Mouse (Mus musculus) liver, embryonic 14.5 days (tissue): ENCODE data around the gene Dlg2. TPM values are rescaled to one million over a fixed set of nuclear protein-coding genes. Genes with fewer than 3 reads are reported as not detected.

Experiments
- ATAC-seq: fragments of 200-750 bp; cut with Nextera tagmentation; 2 replicates; pipeline ENCODE4 v1.8.0; 2017; ENCODE audit warnings: moderate number of reproducible peaks, mild to moderate bottlenecking, moderate library complexity; ENCODE audit not compliant: insufficient read depth
- DNase-seq, 3 experiments: peaks; one replicate each; pipeline ENCODE4 v3.0.0-alpha.2; 2012 to 2013; ENCODE audit warnings: low read depth in 3 of 3, low spot score in 3 of 3
- H3K27ac ChIP-seq: fragments of 300-500 bp; sonication (generic); 2 replicates; pipeline ENCODE4 v1.5.1; 2014; ENCODE audit warnings: moderate library complexity, mild to moderate bottlenecking, control low read depth, inconsistent platforms
- H3K27me3 ChIP-seq: fragments of 300-500 bp; sonication (generic); 2 replicates; pipeline ENCODE4 v1.6.1; 2014; ENCODE audit warnings: mild to moderate bottlenecking, low read length, moderate library complexity; ENCODE audit not compliant: control insufficient read depth, insufficient read depth
- H3K36me3 ChIP-seq: fragments of 300-500 bp; sonication (generic); replicated peaks from 2 replicates; pipeline ENCODE4 v1.6.1; 2014; ENCODE audit warnings: low read depth; ENCODE audit not compliant: control insufficient read depth, insufficient read depth
- H3K4me1 ChIP-seq, 2 experiments: fragments of 200-500 bp in 1 of 2; fragments of 300-500 bp in 1 of 2; sonication (generic) in 1 of 2; replicated peaks; 2 replicates each; pipeline ENCODE4 v1.6.1; 2012 to 2014; ENCODE audit warnings: antibody characterized with exemption in 1 of 2, inconsistent platforms in 1 of 2, low read length in 1 of 2; ENCODE audit not compliant: control insufficient read depth in 2 of 2, insufficient read depth in 2 of 2
- H3K4me2 ChIP-seq: fragments of 300-500 bp; sonication (generic); 2 replicates; pipeline ENCODE4 v1.6.1; 2014; ENCODE audit warnings: low read depth, mild to moderate bottlenecking, control low read depth, moderate library complexity
- H3K4me3 ChIP-seq, 2 experiments: fragments of 200-500 bp in 1 of 2; fragments of 300-500 bp in 1 of 2; sonication (generic) in 1 of 2; 2 replicates each; pipeline ENCODE4 v1.5.1; 2012 to 2014; ENCODE audit warnings: low read depth in 2 of 2, low read length in 2 of 2, mild to moderate bottlenecking in 2 of 2, control low read depth in 1 of 2, inconsistent platforms in 1 of 2, moderate library complexity in 1 of 2; ENCODE audit not compliant: insufficient read depth in 1 of 2
- H3K9ac ChIP-seq: fragments of 300-500 bp; sonication (generic); replicated peaks from 2 replicates; pipeline ENCODE4 v1.6.1; 2014; ENCODE audit warnings: mild to moderate bottlenecking, control low read depth, moderate library complexity
- H3K9me3 ChIP-seq: fragments of 300-500 bp; sonication (generic); 2 replicates; pipeline ENCODE4 v1.6.1; 2016; ENCODE audit warnings: low read length, mixed read lengths; ENCODE audit not compliant: control insufficient read depth
- CTCF ChIP-seq: IDR thresholded peaks from 2 replicates; pipeline ENCODE4 v1.5.1; 2016; ENCODE audit warnings: antibody characterized with exemption, low read depth, control low read depth
- EP300 ChIP-seq: IDR thresholded peaks from 2 replicates; pipeline ENCODE4 v1.6.1; 2016; ENCODE audit warnings: antibody characterized with exemption, low read depth
- WGBS: fragments of 180-500 bp; shearing (Covaris S2); extraction: QIAGEN DNeasy Blood & Tissue Kit; methylation state at CpG from one replicate; pipeline ENCODE4 v1.1.7; 2014; ENCODE audit not compliant: insufficient replicate concordance; 5-methylcytosine and 5-hydroxymethylcytosine counted together
- polyA plus RNA-seq, 2 experiments: library from polyadenylated mRNA; depleted of rRNA in 1 of 2; stranded (reverse) in 1 of 2; unstranded in 1 of 2; fragments of >200 nt; fragmentation: Nextera tagmentation in 1 of 2; extraction: Ambion mirVana in 1 of 2; gene quantifications; 2 replicates each; pipeline versions ENCODE4 v1.2.1 to v1.2.3; 2012 to 2014

The Dlg2 gene
- polyA plus RNA-seq, 2 experiments: 0.33 to 0.44 TPM

DNA sequence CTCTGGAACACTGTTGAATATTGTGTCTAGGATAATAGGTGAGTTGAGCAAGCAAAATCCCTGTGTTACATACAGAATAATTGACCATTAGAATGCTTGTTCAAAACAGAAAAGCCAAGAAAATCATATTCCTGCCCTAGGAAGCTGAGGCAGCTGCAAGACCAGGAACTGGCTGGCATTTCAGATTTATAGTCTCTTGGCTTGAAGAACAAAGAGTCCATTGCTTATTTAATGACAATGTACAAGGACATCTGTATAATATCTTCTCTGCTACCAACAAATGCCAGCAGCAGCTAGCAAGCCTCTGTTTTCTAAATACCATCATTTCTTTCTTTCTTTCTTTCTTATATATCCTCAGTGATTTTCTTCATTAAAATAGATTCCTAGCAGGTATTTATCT lies 1243.8 kb downstream of the Dlg2 start:
- H3K4me2 ChIP-seq: no peak overlapping the region
- H3K4me1 ChIP-seq: no peaks in the 10 kb centered on the region
- TF ChIP-seq CTCF (no peak), EP300 (no peak)
- ATAC-seq (no peak), DNase-seq (no peak)
- no peaks in the 10 kb centered on the region for H3K27me3 ChIP-seq
- no peaks in the 10 kb centered on the region for H3K9me3 ChIP-seq
- no peaks in the 10 kb centered on the region for H3K36me3 ChIP-seq
- H3K9ac ChIP-seq: no peak overlapping the region
- H3K4me3 ChIP-seq: no peak overlapping the region
- no peak overlapping the region for H3K27ac ChIP-seq

DNA sequence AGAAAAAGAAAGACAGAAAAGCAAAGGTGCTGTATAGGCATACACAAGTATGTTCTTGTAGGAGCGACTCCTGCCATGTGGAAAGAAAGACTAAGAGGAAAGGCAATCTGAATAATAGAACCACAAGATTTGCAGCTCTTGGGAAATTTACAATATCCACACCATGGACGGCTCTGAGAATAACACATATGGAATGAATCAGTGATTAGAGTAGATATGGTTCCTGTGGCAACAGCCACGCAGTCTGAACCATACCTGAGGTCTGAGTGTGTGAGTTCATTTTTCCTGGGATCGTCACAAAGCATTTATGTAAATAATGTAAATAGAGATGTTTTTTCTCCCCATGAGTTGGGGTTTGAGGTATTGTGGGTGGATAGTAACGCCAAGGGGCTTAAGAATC lies 1247.9 kb downstream of the Dlg2 start:
- H3K9me3 ChIP-seq: no peaks in the 10 kb centered on the region
- 58% methylated on average over 5 of the region's 5 CpGs for WGBS
- H3K4me2 ChIP-seq: no peak overlapping the region
- no peak overlapping the region for H3K9ac ChIP-seq
- TF ChIP-seq EP300 (no peak), CTCF (no peak)
- DNase-seq: no peak
- no peaks in the 10 kb centered on the region for H3K4me1 ChIP-seq
- no peak overlapping the region for H3K4me3 ChIP-seq
- no peaks in the 10 kb centered on the region for H3K36me3 ChIP-seq
- no peaks in the 10 kb centered on the region for H3K27me3 ChIP-seq
- no peak overlapping the region for H3K27ac ChIP-seq
- no peak for ATAC-seq

DNA sequence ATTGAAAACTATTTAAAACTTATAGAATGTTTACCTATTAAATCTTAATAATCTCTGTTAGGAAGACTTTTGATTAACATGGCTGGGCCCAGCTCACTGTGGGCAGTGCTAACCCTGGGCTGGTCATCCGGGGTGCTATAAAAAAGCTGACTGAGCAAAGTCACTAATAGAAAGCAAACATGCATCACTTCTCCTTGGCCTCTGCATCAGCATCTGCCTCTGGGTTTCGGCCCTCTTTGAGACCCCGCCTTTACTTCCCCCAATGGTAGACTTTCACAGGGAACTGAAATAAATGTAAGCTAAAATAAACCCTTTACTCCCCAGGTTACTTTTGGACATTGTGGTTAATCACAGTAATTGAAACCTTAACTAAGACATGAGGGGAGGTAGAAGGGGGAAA lies 1264.3 kb downstream of the Dlg2 start:
- Histone ChIP-seq H3K4me3 (no peak overlapping the region), H3K9me3 (no peaks in the 10 kb centered on the region), H3K9ac (no peak overlapping the region), H3K4me2 (no peak overlapping the region), H3K27me3 (no peaks in the 10 kb centered on the region), H3K4me1 (no peaks in the 10 kb centered on the region), H3K27ac (no peak overlapping the region), H3K36me3 (no peaks in the 10 kb centered on the region)
- WGBS: 53% methylated on average over 3 of the region's 3 CpGs
- ATAC-seq (no peak), DNase-seq (no peak)
- TF ChIP-seq CTCF: no peak
- TF ChIP-seq EP300: no peak

DNA sequence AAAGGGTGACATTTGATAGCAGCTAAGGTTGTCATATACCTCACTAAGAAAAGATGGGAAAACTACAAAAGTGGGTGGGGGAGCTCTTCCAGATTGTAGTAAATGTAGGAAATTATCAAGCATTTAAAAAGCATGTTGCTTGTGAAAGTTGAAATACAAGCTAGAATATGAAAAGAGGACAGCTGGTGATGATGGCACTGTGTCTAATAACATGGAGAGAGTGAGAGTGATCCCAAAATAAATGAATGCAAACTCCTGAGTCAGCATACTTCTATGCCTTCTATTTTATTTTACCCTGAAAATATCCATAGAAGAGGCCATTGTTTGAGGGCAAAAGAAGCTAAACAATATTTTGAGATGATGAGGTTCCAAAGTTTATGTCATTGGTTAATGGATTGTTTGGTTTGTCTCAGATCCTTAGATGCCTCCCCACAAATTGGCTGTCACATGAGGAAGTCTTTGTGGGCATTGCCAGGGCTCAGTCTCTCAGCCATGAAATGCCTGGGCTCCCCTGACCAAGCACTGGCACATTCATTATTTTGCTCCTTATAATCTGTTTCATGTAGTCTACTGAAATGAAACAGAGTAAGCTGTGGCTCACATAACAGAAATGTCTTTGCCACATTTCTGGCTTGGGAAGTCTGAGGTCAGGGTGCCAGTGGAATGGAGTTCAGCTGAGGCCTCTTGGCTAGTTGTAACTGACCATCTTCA lies 1276.8 kb downstream of the Dlg2 start:
- TF ChIP-seq CTCF (no peak), EP300 (no peak)
- Histone ChIP-seq H3K4me1 (no peaks in the 10 kb centered on the region), H3K4me2 (no peak overlapping the region), H3K36me3 (no peaks in the 10 kb centered on the region), H3K27ac (no peak overlapping the region), H3K9ac (no peak overlapping the region), H3K9me3 (no peaks in the 10 kb centered on the region), H3K4me3 (no peak overlapping the region), H3K27me3 (no peaks in the 10 kb centered on the region)
- DNase-seq (no peak), ATAC-seq (no peak)

DNA sequence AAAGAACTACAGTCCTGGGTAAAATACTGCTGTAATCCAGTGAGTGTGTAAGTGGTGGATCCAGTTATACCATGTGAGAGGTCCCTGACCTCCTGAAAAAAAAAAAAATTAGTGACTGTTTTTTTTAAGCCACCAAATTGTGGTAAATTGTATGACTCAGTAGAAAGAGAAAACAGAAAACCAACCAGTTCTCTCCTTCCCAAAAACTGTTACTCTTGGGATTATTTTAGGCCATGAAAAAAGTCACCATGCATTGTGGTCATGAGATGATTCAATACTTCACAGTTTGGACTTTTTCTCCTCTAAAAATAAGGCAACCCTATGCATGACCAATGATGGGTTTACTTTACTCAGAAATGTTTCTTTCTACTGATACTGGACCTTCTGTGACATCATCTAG lies 1291.2 kb downstream of the Dlg2 start:
- TF ChIP-seq EP300 (no peak), CTCF (no peak)
- no peak for DNase-seq
- no peak for ATAC-seq
- no peaks in the 10 kb centered on the region for H3K9me3 ChIP-seq
- H3K9ac ChIP-seq: no peak overlapping the region
- H3K27ac ChIP-seq: no peak overlapping the region
- H3K4me1 ChIP-seq: no peaks in the 10 kb centered on the region
- no peak overlapping the region for H3K4me2 ChIP-seq
- no peaks in the 10 kb centered on the region for H3K36me3 ChIP-seq
- H3K4me3 ChIP-seq: no peak overlapping the region
- no peaks in the 10 kb centered on the region for H3K27me3 ChIP-seq

DNA sequence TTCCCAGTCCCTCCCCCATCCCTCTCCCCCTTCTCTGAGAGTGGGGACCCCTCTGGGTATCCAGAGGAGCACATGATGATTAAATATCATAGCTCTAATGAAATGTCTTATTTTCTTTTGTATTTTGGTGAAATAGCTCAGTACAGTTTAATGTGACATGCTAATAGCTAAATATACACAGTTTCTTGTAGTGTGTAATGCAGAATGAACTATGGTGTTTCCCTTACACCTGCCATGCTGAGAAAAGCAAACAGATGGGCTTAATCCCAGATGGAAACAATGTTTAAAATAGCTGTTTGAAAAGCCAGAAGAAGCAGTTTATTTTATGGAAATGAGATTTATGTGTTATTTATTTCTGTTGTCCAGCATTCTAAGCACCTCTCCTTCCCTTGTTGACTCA lies 1302.2 kb downstream of the Dlg2 start:
- H3K9ac ChIP-seq: no peak overlapping the region
- H3K36me3 ChIP-seq: no peaks in the 10 kb centered on the region
- H3K9me3 ChIP-seq: no peaks in the 10 kb centered on the region
- no peak overlapping the region for H3K4me3 ChIP-seq
- no peak overlapping the region for H3K4me2 ChIP-seq
- H3K27me3 ChIP-seq: no peaks in the 10 kb centered on the region
- no peaks in the 10 kb centered on the region for H3K4me1 ChIP-seq
- H3K27ac ChIP-seq: no peak overlapping the region
- TF ChIP-seq EP300 (no peak), CTCF (no peak)
- DNase-seq (no peak), ATAC-seq (no peak)
